Mouse (Mus musculus) gastrocnemius, postnatal 14 days (tissue): ENCODE measurements around the gene Tnfrsf14. TPM values are rescaled to one million over a fixed set of nuclear protein-coding genes. Genes with fewer than 3 reads are reported as not detected.
A peak's percentile ranks its signal among the peaks of the same experiment; 100 is the strongest.

Experiments
- DNase-seq: peaks from one replicate; pipeline ENCODE4 v3.0.0; 2021; ENCODE audit warnings: mixed read lengths
- intact Hi-C: fragments of 180-260 bp; cut with DNase I; formaldehyde crosslinking; loops from one replicate; pipeline ENCODE4 v1.15.1; 2025; ENCODE audit warnings: low total_unique reads
- total RNA-seq, 2 experiments: library from RNA; stranded (reverse); gene quantifications; 2 replicates each; pipeline ENCODE4 v1.2.3; 2021

The Tnfrsf14 gene
- total RNA-seq, 2 experiments from 2014 or later, result 1.4 to 1.9 TPM

DNA sequence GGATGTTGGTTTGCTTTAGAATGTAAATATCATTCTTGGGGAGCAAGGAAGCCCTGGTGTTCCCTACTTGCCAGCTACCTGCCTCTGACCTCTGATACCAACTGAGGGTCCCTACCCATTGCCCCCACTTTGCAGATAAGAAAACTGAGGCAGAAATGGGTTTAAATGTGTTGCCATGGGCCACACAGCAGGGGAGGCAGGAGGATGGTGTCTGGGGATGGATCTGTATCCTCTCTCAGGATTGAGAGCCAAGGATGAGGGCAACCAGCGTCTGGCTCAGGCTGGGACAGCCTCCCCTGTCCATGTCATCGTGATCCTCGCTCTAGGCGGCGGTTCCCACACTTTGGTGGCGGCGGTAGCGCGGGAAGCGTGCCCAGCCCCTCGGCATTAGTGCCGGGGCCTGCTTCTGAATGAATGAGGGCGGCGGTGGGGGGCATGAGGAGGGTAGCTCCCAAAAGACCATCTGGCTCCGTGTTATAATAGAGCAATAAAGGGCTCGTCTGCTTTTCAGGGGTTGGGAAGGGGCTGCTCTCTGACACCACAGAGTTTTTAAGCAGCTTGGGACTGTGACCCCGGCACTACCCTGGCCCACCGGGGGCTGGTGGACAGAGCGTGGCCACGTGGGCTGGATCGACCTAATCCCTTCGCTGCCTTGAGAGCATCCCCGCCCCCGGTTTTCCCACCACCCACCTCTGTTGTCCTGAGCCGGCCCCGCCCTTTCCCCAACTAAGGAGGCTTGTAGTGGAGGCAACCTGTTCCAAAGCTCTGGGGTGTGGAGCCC is 24.3 kb upstream of the Tnfrsf14 start:
- DNase-seq, result no peak
- intact Hi-C loops, result no loop called here

DNA sequence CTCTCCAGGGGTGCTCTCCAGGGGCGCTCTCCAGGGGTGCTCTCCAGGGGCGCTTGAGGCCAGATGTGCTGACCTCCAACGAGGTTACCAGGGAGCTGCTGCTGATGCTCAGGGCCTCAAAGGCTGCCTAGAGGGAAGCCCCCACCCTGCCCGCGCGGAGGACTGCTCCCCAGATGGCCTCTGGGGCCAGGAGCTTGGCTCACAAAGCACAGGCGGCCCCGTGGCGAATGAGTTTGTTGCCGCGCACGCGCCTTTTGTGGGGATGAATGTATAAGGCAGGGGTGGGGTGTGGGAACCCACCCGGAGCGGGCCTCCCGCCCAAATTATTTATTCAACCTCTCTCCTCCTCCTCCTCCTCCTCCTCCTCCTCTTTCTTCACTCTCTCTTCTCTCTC is 21.2 kb upstream of the Tnfrsf14 start:
- intact Hi-C loops, result loop anchor here (10.0 kb wide), 1 partner anchor 75 kb away; no protein-coding TSS in a partner anchor
- DNase-seq, result no peak

DNA sequence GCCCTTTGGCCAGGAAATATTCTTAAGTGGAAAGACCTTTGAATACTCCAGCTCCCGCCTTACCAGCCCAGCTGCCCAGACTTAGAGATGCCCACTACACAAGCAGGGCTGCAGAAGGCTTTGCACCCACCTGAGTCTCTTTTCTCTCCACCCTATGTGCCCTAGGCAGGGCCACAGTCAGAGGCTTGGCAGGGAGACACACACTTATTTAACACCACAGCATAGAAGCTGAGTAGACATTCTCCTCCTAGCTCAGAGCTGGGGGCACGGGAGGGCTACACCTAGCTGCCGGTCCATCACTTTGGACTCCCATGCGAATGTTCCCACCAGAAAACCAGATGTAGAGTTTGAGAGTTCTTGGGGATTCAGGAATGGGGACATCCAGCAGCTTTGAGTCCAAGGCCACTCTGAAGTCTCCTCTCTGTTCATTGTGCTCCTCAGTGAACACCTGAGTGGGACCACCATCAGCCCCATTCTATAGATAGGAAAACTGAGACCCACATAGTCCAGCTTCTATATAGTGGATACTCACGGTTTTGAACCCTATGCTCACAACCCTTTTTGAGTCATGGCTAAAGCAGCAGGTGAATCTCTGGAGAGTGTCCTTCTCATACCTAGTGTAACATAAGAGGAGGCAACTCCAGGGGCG is 20.7 kb upstream of the Tnfrsf14 start:
- intact Hi-C loops, result loop anchor here (10.0 kb wide), 1 partner anchor 74 kb away; no protein-coding TSS in a partner anchor
- DNase-seq, result no peak

DNA sequence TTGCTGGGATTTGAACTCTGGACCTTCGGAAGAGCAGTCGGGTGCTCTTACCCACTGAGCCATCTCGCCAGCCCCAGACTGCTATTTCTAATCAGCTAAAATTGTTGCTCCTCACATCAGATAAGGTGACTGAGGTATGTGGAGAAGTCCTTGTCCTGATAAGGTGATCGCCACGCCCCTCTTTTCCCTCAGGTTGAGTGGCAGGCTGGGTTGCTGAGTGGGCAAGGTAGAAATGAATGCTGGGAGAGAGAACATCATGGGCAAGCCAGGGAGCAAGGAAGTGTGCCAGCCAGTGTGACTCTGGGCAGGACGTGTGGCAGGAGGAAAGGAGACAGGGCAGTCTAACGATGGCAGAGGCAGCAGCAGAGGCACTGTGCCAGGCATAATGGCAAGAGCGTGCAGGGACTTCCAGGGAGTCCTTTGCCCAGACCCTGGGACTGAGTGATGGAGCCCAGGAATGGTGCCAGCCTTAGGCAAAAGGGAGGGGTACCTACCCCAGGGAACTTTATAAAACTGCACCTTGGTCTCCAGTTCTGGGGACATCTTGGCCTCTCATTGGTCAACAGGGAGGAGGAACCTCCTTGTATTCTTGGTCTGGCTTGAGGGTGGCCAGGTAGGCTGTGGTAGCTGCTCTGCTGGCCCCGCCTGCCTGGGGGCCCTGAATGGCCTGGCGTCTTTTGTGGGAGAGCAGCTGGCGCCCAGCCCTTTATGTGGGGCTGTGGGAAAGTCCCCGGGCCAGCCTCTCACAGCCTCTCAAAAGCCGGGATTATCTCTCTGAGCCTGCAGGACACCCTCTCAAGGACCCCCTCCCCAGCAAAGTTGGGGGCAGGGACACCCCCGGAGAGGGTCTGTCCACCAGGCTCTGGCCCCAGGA is 19.9 kb upstream of the Tnfrsf14 start:
- intact Hi-C loops, result loop anchor here (10.0 kb wide), 1 partner anchor 74 kb away; no protein-coding TSS in a partner anchor
- no peak for DNase-seq

DNA sequence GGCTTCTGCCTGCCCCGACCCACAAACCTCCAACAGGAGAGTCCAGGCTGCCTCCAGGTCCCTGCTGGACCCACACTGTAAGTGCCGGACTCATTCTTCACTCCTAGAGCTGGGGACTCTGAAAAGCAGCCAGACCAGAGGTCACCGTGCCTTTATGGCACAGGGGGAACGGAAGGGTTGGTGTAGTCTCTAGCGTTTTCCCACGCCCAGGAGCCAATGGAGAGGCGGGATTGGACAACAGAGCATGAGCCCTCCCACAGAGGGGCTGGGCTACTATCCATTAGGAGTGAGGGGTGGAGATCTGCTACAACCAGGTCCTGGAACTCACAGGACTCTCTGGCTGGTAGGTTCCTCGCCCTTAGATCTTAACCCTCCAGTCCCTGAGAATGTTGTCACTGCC is 18.0 kb upstream of the Tnfrsf14 start:
- DNase-seq, result peak; percentile 64
- intact Hi-C loops, result loop anchor here (10.0 kb wide), 1 partner anchor 72 kb away; no protein-coding TSS in a partner anchor

DNA sequence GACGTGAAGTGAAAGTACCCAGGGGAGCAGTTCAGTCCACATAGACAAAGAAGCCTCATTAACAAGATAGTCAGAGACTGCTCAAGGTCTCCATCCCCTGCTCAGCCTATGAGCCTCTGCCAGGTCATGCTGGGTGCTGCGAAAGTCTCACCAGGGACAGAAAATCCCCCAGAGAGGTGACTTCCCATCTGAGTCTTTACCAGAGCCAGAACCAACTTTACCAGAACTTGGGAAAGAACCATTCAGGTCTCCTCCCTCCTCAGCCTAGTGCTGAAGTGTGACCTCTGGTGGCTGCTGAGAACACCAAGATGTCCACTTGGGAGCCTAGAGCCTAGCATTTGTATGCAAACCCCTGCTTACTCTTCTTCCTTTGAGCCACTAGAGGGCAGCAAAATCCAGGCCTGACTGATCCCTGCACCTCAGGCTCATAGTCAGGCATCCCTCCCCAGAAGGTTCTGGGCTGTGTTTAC is 15.8 kb upstream of the Tnfrsf14 start:
- peak; percentile 74 for DNase-seq
- intact Hi-C loops, result loop anchor here (10.0 kb wide), 1 partner anchor 69 kb away; no protein-coding TSS in a partner anchor

GRCm38 (mm10) chr4:154943323-154944039 is 15.1 kb upstream of the Tnfrsf14 start:
- intact Hi-C loops, result loop anchor here (10.0 kb wide), 1 partner anchor 69 kb away; no protein-coding TSS in a partner anchor
- no peak for DNase-seq

- no peak for DNase-seq
- intact Hi-C loops, result loop anchor here (10.0 kb wide), 1 partner anchor 68 kb away; no protein-coding TSS in a partner anchor
Measured at GRCm38 (mm10) chr4:154942632-154943322, 14.4 kb upstream of the Tnfrsf14 start.

GRCm38 (mm10) chr4:154941831-154942230 is 13.5 kb upstream of the Tnfrsf14 start:
- intact Hi-C loops, result loop anchor here (10.0 kb wide), 1 partner anchor 67 kb away; no protein-coding TSS in a partner anchor
- no peak for DNase-seq

GRCm38 (mm10) chr4:154940156-154940555 is 11.8 kb upstream of the Tnfrsf14 start:
- intact Hi-C loops, result loop anchor here (10.0 kb wide), 1 partner anchor 65 kb away; no protein-coding TSS in a partner anchor
- no peak for DNase-seq

- no peak for DNase-seq
- intact Hi-C loops, result no loop called here
Measured at GRCm38 (mm10) chr4:154937746-154938145, 9.4 kb upstream of the Tnfrsf14 start.

GRCm38 (mm10) chr4:154936542-154937255 is 8.3 kb upstream of the Tnfrsf14 start:
- DNase-seq, result no peak
- intact Hi-C loops, result no loop called here

DNA sequence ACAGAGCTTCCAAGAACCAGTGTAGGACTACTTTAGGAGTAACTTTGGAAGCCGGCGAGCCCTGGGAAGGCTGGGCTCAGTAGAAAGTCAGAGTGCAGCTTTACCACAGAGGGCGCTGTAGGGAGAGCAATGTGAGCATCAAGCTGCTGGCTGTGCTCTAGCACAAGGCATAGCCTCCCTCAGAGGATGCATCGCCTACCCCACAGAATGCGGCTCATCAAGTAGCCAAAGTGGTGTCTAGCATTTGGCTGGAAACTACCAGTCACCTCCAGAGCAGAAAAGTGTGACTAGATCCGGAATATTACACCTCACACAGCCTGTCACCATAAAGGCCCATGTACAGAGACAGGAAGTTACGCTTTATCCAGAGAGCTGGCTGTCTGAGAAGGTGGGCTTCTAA is 7.4 kb upstream of the Tnfrsf14 start:
- intact Hi-C loops, result no loop called here
- no peak for DNase-seq

DNA sequence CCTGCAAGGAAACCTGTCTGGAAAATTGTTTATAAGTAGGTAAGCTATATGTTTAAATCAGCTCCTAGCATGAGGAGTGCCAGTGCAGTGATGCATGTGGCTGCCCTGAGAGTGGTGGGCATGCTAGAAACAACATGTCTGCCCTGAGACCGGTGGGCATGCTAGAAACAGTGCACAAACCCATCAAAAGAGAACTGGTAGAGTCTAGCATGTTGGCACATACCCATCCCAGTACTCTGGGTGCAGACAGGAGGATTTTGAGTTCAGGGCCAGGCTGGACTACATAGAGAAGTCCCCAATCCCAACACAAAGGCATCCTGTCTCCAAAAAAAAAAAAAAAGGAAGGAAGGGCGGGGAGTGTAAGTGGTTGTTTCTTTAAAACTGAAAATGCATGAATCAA is 6.4 kb upstream of the Tnfrsf14 start:
- no peak for DNase-seq
- intact Hi-C loops, result no loop called here

GRCm38 (mm10) chr4:154933306-154933907 is 5.0 kb upstream of the Tnfrsf14 start:
- intact Hi-C loops, result no loop called here
- no peak for DNase-seq

- intact Hi-C loops, result no loop called here
- DNase-seq, result no peak
Measured at GRCm38 (mm10) chr4:154929088-154929660, 811 bp upstream of the Tnfrsf14 start.

DNA sequence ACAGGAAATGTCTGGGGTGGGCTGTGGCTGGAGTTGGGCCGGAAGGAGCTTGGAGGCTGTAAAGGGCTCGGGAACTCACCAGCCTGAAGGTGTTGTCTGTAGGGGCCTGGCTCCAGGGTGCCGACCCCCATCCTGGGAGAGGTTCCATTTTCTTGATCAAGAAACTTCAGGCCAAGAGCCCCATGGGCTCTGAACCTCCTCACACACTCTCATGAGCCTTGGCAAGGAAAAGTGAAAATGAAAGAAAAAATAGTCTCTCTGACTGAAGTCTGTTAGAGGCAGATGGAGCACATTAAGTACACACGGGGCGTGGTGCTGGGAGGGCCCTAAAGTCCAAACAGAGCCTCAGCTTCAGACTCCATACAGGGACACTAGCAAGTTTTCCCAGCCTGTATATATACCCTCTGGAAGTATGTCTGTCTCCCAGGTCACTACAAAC is 445 bp downstream of the Tnfrsf14 start:
- intact Hi-C loops, result no loop called here
- peak; percentile 34 for DNase-seq
